Mouse (Mus musculus) intestine, postnatal 0 days (tissue): ENCODE measurements around the gene Rsph10b. TPM values are rescaled to one million over a fixed set of nuclear protein-coding genes. Genes with fewer than 3 reads are reported as not detected.
A peak's percentile ranks its signal among the peaks of the same experiment; 100 is the strongest.
"Not testable (repeated sequence)": the region's sequence is repeated elsewhere in the genome, so short reads cannot be mapped to it uniquely, and the experiment has no call there.

Experiments used
- ATAC-seq: fragments of 200-750 bp; cut with Nextera tagmentation; 2 replicates; pipeline ENCODE4 v1.8.0; 2017; ENCODE audit warnings: mild to moderate bottlenecking, moderate TSS enrichment, moderate library complexity
- H3K27ac ChIP-seq: fragments of 300-500 bp; sonication (generic); 2 replicates; pipeline ENCODE4 v1.5.1; 2014; ENCODE audit warnings: mild to moderate bottlenecking, low read depth, low read length, moderate library complexity
- H3K27me3 ChIP-seq: fragments of 300-500 bp; sonication (generic); replicated peaks from 2 replicates; pipeline ENCODE4 v1.6.1; 2014; ENCODE audit warnings: low read length, mixed read lengths; ENCODE audit not compliant: control insufficient read depth, insufficient read depth
- H3K36me3 ChIP-seq: fragments of 300-500 bp; sonication (generic); 2 replicates; pipeline ENCODE4 v1.6.1; 2014; ENCODE audit warnings: mild to moderate bottlenecking, moderate library complexity; ENCODE audit not compliant: control insufficient read depth, insufficient read depth
- H3K4me1 ChIP-seq: fragments of 300-500 bp; sonication (generic); replicated peaks from 2 replicates; pipeline ENCODE4 v1.6.1; 2014; ENCODE audit warnings: antibody characterized with exemption, low read length, mixed read lengths; ENCODE audit not compliant: control insufficient read depth, insufficient read depth
- H3K4me2 ChIP-seq: fragments of 300-500 bp; sonication (generic); replicated peaks from 2 replicates; pipeline ENCODE4 v1.6.1; 2014; ENCODE audit warnings: low read depth, mild to moderate bottlenecking, moderate library complexity
- H3K4me3 ChIP-seq: fragments of 300-500 bp; sonication (generic); 2 replicates; pipeline ENCODE4 v1.5.1; 2014; ENCODE audit warnings: low read depth, low read length
- H3K9ac ChIP-seq: fragments of 300-500 bp; sonication (generic); 2 replicates; pipeline ENCODE4 v1.6.1; 2014; ENCODE audit warnings: mild to moderate bottlenecking, low read depth, low read length
- H3K9me3 ChIP-seq: fragments of 300-500 bp; sonication (generic); 2 replicates; pipeline ENCODE4 v1.6.1; 2016; ENCODE audit warnings: mixed run types; ENCODE audit not compliant: control insufficient read depth
- CTCF ChIP-seq: sonication (generic); IDR thresholded peaks from 2 replicates; pipeline ENCODE4 v1.5.1; 2016; ENCODE audit warnings: low read depth, mild to moderate bottlenecking, control low read depth, antibody characterized with exemption, moderate library complexity
- WGBS: fragments of 180-500 bp; shearing (Covaris S2); extraction: QIAGEN DNeasy Blood & Tissue Kit; methylation state at CpG from one replicate; pipeline ENCODE4 v1.1.7; 2014; 5-methylcytosine and 5-hydroxymethylcytosine counted together
- polyA plus RNA-seq: library from polyadenylated mRNA; unstranded; fragments of >200 nt; fragmentation: Nextera tagmentation; extraction: Ambion mirVana; gene quantifications from 2 replicates; pipeline ENCODE4 v1.2.1, GENCODE M21; 2015

Gene Rsph10b
- polyA plus RNA-seq, 1 experiment from 2014 or later = 1.5 TPM

DNA sequence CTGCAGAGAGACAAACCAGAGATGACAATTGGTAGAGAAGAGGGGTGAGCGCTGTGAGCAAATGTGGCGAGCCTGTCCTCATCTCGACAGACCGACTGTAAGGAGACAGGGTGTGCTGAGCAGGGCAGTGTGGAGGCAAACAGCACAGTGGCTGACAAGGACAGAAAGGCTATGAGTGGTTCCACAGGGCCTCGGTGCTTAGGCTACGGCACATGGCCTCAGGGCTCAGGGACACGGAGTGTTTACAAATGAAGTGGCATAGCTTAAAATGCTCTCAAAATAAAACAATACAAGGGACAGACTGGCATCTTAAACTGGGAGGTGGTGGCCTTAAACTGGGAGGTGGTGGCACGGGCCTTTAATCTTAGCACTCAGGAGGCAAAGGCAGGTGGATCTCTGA is 60.4 kb downstream of the Rsph10b start:
- no peak overlapping the region for H3K27ac ChIP-seq

DNA sequence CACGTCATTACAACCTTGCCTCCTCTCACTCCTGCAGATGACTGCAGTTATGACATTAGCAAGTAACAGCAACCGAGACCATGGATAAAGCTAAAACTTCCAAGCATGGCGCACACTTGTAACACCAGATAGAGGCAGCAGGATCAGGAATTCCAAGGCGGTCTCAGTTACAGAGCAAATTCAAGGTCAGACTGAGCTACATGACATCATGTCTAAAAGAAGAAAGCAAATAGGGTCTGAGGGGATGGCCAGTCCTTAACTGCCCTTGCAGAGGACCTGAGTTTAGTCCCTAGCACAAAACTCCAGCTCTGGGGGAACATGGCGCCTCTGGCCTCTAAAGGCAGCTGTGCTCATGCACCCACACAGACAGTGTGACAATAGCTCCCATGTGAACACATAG is 61.0 kb downstream of the Rsph10b start:
- Histone ChIP-seq H3K4me1 (no peaks in the 10 kb centered on the region), H3K27me3 (no peaks in the 10 kb centered on the region), H3K36me3 (peaks cover 87% of the 10 kb centered on the region), H3K4me3 (no peak overlapping the region), H3K4me2 (no peak overlapping the region), H3K9ac (no peak overlapping the region), H3K9me3 (no peaks in the 10 kb centered on the region), H3K27ac (no peak overlapping the region)
- whole genome bisulfite sequencing = 95% methylated on average over 5 of the region's 5 CpGs
- ATAC-seq = no peak
- no peak for TF ChIP-seq CTCF

More for the DNA sequence above, 60.4 kb downstream of the Rsph10b start:
- no peak overlapping the region for H3K9ac ChIP-seq
- TF ChIP-seq CTCF = no peak
- H3K36me3 ChIP-seq = peaks cover 88% of the 10 kb centered on the region
- no peak for ATAC-seq
- H3K4me1 ChIP-seq = no peaks in the 10 kb centered on the region
- H3K27me3 ChIP-seq = no peaks in the 10 kb centered on the region
- H3K4me2 ChIP-seq = no peak overlapping the region
- WGBS = 85% methylated on average over 8 of the region's 8 CpGs
- no peaks in the 10 kb centered on the region for H3K9me3 ChIP-seq
- no peak overlapping the region for H3K4me3 ChIP-seq

DNA sequence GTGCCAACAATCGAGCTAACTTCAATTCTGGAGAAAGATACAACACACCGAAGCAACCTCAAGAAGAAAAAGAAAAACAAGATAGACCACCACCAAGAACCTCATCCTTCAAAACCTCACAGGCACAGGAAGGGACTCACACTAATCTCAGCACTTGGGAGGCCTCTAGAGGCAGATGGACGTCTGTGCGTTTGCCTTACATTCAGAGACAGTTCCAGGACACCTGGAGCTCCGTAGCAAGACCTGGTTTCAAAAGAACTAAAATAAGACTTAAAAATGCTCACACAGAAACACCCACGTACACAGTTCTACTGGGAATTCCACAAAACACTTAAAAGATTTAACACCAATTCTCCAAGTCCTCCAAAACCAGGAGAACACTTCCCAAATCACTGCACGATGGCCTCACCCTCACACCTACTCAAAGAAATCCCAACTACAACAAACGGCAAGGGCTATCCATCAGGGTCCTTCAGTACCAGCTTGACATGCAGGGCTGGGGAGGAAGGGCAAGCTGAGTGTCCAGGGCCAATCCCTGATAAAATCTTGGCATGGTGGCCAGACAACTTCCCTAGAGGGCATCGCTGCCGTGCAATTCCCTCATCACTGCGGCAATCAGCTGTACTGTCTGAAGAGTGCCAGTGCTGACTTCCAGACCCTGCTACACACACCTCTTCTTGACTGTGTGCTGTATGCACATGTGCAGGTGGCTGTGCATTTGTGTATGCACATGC is 62.0 kb downstream of the Rsph10b start:
- no peak overlapping the region for H3K4me2 ChIP-seq
- ATAC-seq = no peak
- WGBS = 69% methylated on average over 11 of the region's 11 CpGs
- peak; percentile 43 for TF ChIP-seq CTCF
- H3K9me3 ChIP-seq = no peaks in the 10 kb centered on the region
- H3K36me3 ChIP-seq = peaks cover 86% of the 10 kb centered on the region
- no peak overlapping the region for H3K27ac ChIP-seq
- no peaks in the 10 kb centered on the region for H3K4me1 ChIP-seq
- no peaks in the 10 kb centered on the region for H3K27me3 ChIP-seq
- H3K9ac ChIP-seq = no peak overlapping the region
- no peak overlapping the region for H3K4me3 ChIP-seq

DNA sequence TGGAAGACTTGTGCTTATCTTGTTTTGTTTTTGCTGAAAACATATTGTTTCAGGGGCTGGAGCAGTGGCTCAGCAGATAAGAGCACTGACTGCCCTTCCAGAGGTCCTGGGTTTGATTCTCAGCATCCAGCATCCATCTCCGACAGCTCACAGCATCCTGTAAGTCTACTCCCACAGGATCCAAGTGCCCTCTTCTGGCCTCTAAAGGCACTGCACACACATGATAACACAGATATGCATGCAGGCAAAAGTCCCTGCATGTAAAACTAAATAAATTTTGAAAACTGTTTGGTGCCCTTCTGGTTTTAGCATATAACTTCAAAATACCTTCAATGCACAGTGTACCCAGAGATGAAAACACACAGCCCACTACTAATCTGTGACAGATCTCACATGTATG is 66.6 kb downstream of the Rsph10b start:
- H3K4me2 ChIP-seq = no peak overlapping the region
- H3K4me1 ChIP-seq = no peaks in the 10 kb centered on the region
- H3K27me3 ChIP-seq = no peaks in the 10 kb centered on the region
- ATAC-seq = no peak
- no peak overlapping the region for H3K27ac ChIP-seq
- peak; percentile 63 for TF ChIP-seq CTCF
- no peak overlapping the region for H3K9ac ChIP-seq
- no peak overlapping the region for H3K4me3 ChIP-seq
- peaks cover 83% of the 10 kb centered on the region for H3K36me3 ChIP-seq
- 92% methylated on average over 1 of the region's 1 CpGs for WGBS
- no peaks in the 10 kb centered on the region for H3K9me3 ChIP-seq

DNA sequence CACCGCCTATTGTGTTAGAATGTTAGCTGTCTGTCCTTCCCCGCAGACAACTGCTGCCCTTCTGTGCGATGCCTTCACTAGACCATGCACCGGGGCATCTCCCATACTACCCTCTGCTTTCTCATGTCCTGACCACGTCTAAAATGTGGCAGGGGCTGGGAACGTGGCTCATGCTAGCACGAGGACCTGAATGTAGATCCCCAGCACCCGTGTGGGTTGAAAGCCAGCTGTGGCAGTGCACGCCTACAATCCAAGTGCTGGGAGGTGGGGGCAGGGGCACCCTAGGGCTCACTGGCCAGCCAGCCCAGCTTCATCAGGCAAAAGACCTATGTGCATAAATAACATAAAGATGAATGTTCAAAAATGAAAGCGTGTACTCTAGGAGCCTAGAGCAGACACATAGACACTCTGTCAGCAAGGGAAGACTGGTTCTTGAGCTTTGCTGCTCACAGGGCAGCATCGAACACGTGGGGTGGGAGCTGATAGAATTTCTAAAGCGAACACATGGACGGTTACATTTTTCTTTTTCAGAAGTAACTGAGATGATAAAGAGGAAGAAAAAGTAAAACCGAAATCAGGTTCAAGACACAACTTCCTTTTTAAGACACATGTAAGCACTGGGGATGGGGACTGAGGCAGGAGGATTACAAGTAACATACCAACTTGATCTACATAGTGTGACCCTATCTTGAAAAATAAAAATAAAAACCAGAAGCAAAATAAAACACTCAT is 69.8 kb downstream of the Rsph10b start:
- no peaks in the 10 kb centered on the region for H3K27me3 ChIP-seq
- no peaks in the 10 kb centered on the region for H3K9me3 ChIP-seq
- no peak for ATAC-seq
- no peak for TF ChIP-seq CTCF
- 89% methylated on average over 15 of the region's 15 CpGs for WGBS
- peaks cover 71% of the 10 kb centered on the region for H3K36me3 ChIP-seq
- no peak overlapping the region for H3K4me3 ChIP-seq
- H3K4me2 ChIP-seq = no peak overlapping the region
- H3K4me1 ChIP-seq = no peaks in the 10 kb centered on the region
- H3K27ac ChIP-seq = no peak overlapping the region
- H3K9ac ChIP-seq = no peak overlapping the region

DNA sequence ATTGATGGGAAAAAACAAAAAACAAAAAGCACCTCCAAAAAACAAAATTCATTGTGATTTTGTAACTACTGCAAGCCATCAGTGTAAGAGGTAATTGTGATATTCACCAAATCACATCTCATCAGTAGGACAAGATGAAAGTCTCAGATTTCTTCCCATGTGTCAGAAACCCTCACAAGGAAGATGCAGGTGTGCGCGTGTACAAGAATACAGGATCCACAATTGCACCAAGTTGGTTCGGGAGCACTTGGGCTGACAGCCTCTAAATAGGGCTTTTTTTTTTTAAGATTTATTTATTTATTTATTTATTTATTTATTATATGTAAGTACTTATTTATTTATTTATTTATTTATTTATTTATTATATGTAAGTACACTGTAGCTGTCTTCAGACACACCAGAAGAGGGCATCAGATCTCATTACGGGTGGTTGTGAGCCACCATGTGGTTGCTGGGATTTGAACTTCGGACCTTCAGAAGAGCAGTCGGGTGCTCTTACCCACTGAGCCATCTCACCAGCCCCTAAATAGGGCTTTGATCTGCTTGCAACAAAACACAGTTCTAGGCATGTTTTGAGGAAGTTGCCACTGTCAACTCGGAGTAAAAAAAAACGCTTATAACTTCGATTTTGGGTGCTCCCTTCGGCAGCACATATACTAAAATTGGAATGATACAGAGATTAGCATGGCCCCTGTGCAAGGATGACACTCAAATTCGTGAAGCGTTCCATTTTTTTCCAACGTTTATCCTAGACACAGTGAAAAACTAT is 80.7 kb downstream of the Rsph10b start:
- Histone ChIP-seq H3K4me3 (peak overlapping the region; percentile 91), H3K4me2 (peak overlapping the region; percentile 60), H3K36me3 (peaks cover 33% of the 10 kb centered on the region)
- ATAC-seq, H3K27me3 ChIP-seq, H3K27ac ChIP-seq, H3K4me1 ChIP-seq, H3K9ac ChIP-seq, H3K9me3 ChIP-seq: not testable (repeated sequence)
- 54% methylated on average over 12 of the region's 13 CpGs for WGBS
